Mouse (Mus musculus): ENCODE measurements around the gene Hoxa10. TPM values are rescaled to one million over a fixed set of nuclear protein-coding genes. Genes with fewer than 3 reads are reported as not detected.

Hoxa10 gene
- total and polyA plus RNA-seq, 3 experiments: not detected

DNA sequence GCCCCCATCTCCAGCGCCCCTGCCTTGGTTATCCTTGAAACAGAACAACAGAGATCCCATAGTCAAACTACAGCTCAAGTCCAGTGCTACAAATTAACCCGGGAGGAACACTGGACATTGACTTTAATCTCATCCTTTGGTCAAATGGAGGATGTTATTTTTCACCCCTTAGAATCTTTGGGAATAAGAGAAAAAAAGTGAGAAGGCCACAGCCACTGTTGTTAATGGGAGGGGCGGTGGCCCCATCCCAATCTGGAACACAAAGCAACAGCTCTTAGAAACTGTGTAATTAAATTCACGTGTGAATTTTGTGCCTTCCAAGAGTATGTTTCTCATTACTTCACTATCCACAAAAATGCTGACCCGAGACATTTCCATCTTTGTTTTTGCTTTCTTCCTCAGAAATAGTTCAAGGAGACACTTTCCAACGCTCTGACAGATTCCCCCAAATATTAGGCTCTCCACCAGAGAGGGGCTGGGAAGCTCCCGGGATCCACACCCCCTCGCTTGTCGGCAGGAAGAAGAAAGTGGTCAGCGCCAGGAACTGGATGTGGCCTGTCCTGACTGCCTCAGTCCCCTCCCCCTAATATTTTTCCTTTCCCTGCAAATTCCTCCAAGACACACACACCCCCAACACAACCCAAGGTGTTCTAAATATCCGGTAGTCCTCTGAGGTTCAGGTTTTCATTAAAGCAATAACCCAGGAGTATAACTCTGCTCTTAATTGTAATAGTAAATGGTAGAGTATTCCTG is 13.0 kb downstream of the Hoxa10 start:
- Histone ChIP-seq H3K9ac (ENCODE audit: control insufficient read depth, low read depth, low read length, poor library complexity, severe bottlenecking) (no peak overlapping the region), H3K27ac (ENCODE audit: control insufficient read depth, low read depth, low read length) (no peak overlapping the region), H3K4me3 (ENCODE audit: control insufficient read depth in 1 of 2, insufficient read depth in 1 of 2, low read depth in 2 of 2, low read length in 2 of 2) (no peak overlapping the region), H3K27me3 (ENCODE audit: control insufficient read depth in 1 of 2, insufficient read depth in 2 of 2, low read length in 2 of 2) (no peaks in the 10 kb centered on the region), H3K4me1 (ENCODE audit: control insufficient read depth in 1 of 2, insufficient read depth in 2 of 2, low read length in 2 of 2) (no peaks in the 10 kb centered on the region), H3K36me3 (ENCODE audit: control insufficient read depth in 1 of 2, insufficient read depth in 2 of 2, low read length in 2 of 2) (no peaks in the 10 kb centered on the region), H3K79me2 (ENCODE audit: control insufficient read depth, insufficient read depth, low read length, poor library complexity) (no peaks in the 10 kb centered on the region), H3K9me3 (replicated peaks; ENCODE audit: insufficient read depth, low read length) (no peaks in the 10 kb centered on the region)
- DNase-seq (ENCODE audit: low read depth, low spot score): no peak
- no peak for TF ChIP-seq JUND (IDR thresholded peaks at IDR 0.05; ENCODE audit: low read depth, low read length)
- TF ChIP-seq CHD1 (IDR thresholded peaks at IDR 0.05; ENCODE audit: low read depth, low read length): no peak
- no peak for TF ChIP-seq MAFK (IDR thresholded peaks at IDR 0.05; ENCODE audit: borderline replicate concordance, low read depth, low read length)
- no peak for TF ChIP-seq POLR2A (IDR thresholded peaks at IDR 0.05; ENCODE audit: control insufficient read depth in 1 of 2, insufficient read depth in 1 of 2, low read depth in 1 of 2, low read length in 2 of 2, poor library complexity in 1 of 2)
- no peak for TF ChIP-seq NRF1 (IDR thresholded peaks at IDR 0.05; ENCODE audit: insufficient read depth, low read depth, low read length, poor library complexity, severe bottlenecking)
- no peak for TF ChIP-seq ZNF384 (IDR thresholded peaks at IDR 0.05; ENCODE audit: low read depth, low read length)
- no peak for TF ChIP-seq TBP (IDR thresholded peaks at IDR 0.05; ENCODE audit: low read depth, low read length)
- no peak for TF ChIP-seq CHD2 (IDR thresholded peaks at IDR 0.05; ENCODE audit: low read length)

DNA sequence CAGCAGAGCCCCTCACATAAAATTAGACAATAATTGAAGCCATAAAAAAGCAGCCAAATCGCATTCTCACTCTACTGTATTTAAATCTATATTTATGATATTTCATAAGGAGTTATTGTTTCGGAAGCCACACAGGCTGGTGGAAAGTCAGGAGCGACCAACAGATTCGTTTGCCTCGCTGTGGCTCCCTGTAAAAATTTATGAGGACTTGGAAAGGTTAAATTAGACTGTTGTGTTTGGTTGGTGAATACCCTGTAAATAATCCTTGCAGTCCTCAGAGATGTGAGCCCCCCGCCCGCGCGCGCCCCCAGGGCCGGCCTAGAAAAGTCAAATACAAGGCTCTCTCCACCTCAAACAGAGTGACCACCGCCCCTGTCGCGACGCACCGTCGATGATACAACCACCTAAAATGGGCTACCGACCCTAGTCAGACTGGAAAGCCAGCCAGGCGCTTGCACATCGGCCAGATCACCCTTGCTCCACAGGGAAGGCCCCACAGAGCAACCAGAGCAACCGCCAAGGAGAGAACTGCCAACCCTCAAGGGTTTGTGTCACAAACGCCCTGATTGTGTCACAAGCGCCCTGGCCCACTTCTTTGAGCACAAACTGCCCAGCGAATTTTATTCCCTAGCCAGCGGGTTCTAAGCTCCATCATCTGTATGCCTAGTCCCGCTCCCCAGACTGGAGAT is 13.9 kb downstream of the Hoxa10 start:
- no peak for TF ChIP-seq ELF1 (IDR thresholded peaks at IDR 0.05; ENCODE audit: low read depth, low read length)
- no peak for TF ChIP-seq NRF1 (IDR thresholded peaks at IDR 0.05; ENCODE audit: insufficient read depth, low read depth, low read length, poor library complexity, severe bottlenecking)
- TF ChIP-seq GABPA (IDR thresholded peaks at IDR 0.05; ENCODE audit: low read depth, low read length): no peak
- no peak for TF ChIP-seq USF1 (IDR thresholded peaks at IDR 0.05; ENCODE audit: low read depth, low read length)
- TF ChIP-seq HCFC1 (IDR thresholded peaks at IDR 0.05; ENCODE audit: low read depth, low read length): no peak
- TF ChIP-seq E2F4 (IDR thresholded peaks at IDR 0.05; ENCODE audit: borderline replicate concordance, low read depth, low read length): no peak
- TF ChIP-seq MEF2A (IDR thresholded peaks at IDR 0.05; ENCODE audit: extremely low read depth, insufficient replicate concordance, low read depth, low read length, poor library complexity, severe bottlenecking): no peak
- no peak for TF ChIP-seq MYC (IDR thresholded peaks at IDR 0.05; ENCODE audit: low read depth, low read length)
- TF ChIP-seq ZNF384 (IDR thresholded peaks at IDR 0.05; ENCODE audit: low read depth, low read length): no peak
- no peak for TF ChIP-seq TBP (IDR thresholded peaks at IDR 0.05; ENCODE audit: low read depth, low read length)
- TF ChIP-seq RAD21 (IDR thresholded peaks at IDR 0.05; ENCODE audit: low read depth, low read length): no peak
- TF ChIP-seq UBTF (IDR thresholded peaks at IDR 0.05; ENCODE audit: borderline replicate concordance, insufficient read depth, low read depth, low read length): no peak
- Histone ChIP-seq H3K9ac (ENCODE audit: control insufficient read depth, low read depth, low read length, poor library complexity, severe bottlenecking) (no peak overlapping the region), H3K36me3 (ENCODE audit: control insufficient read depth in 1 of 2, insufficient read depth in 2 of 2, low read length in 2 of 2) (no peaks in the 10 kb centered on the region), H3K9me3 (replicated peaks; ENCODE audit: insufficient read depth, low read length) (no peaks in the 10 kb centered on the region), H3K4me1 (ENCODE audit: control insufficient read depth in 1 of 2, insufficient read depth in 2 of 2, low read length in 2 of 2) (no peaks in the 10 kb centered on the region), H3K27me3 (ENCODE audit: control insufficient read depth in 1 of 2, insufficient read depth in 2 of 2, low read length in 2 of 2) (no peaks in the 10 kb centered on the region), H3K4me3 (ENCODE audit: control insufficient read depth in 1 of 2, insufficient read depth in 1 of 2, low read depth in 2 of 2, low read length in 2 of 2) (no peak overlapping the region), H3K79me2 (ENCODE audit: control insufficient read depth, insufficient read depth, low read length, poor library complexity) (no peaks in the 10 kb centered on the region), H3K27ac (ENCODE audit: control insufficient read depth, low read depth, low read length) (no peak overlapping the region)
- no peak for DNase-seq (ENCODE audit: low read depth, low spot score)

Measured in MEL (cell line).